Mouse (Mus musculus) cerebellum, adult 2 months (tissue): ENCODE results near the gene Cxcl15. TPM values are rescaled to one million over a fixed set of nuclear protein-coding genes. Genes with fewer than 3 reads are reported as not detected.
"Not testable (repeated sequence)": the region's sequence is repeated elsewhere in the genome, so short reads cannot be mapped to it uniquely, and the experiment has no call there.

Experiments
- DNase-seq, 2 experiments: peaks; one replicate each; pipeline ENCODE4 v3.0.0; 2021
- H3K27ac ChIP-seq: fragments of 200-500 bp; 2 replicates; pipeline ENCODE4 v1.5.1; 2012; ENCODE audit warnings: low read length, control low read depth, inconsistent platforms; ENCODE audit not compliant: insufficient read depth
- H3K27me3 ChIP-seq: fragments of 200-500 bp; 2 replicates; pipeline ENCODE4 v1.6.1; 2012; ENCODE audit warnings: inconsistent platforms, mild to moderate bottlenecking, low read length, moderate library complexity; ENCODE audit not compliant: control insufficient read depth, insufficient read depth
- H3K4me1 ChIP-seq: fragments of 200-500 bp; 2 replicates; pipeline ENCODE4 v1.6.1; 2011; ENCODE audit warnings: low read length; ENCODE audit not compliant: control insufficient read depth, insufficient read depth
- H3K4me3 ChIP-seq: fragments of 200-500 bp; replicated peaks from 2 replicates; pipeline ENCODE3; 2011; ENCODE audit warnings: mild to moderate bottlenecking, low read depth, low read length, control low read depth; ENCODE audit not compliant: insufficient read depth
- CTCF ChIP-seq: fragments of 200-500 bp; IDR thresholded peaks from 2 replicates; pipeline ENCODE4 v1.5.1; 2011; ENCODE audit warnings: low read depth, mild to moderate bottlenecking, control low read depth, low read length, moderate library complexity, borderline replicate concordance; ENCODE audit not compliant: insufficient read depth
- POLR2A ChIP-seq: fragments of 200-500 bp; IDR thresholded peaks from 2 replicates; pipeline ENCODE4 v1.6.1; 2011; ENCODE audit warnings: low read length, control low read depth, borderline replicate concordance; ENCODE audit not compliant: insufficient read depth
- WGBS: fragments of 180-500 bp; shearing (Covaris S2); methylation state at CpG from one replicate; pipeline ENCODE4 v1.1.7; 2018; 5-methylcytosine and 5-hydroxymethylcytosine counted together
- polyA plus RNA-seq: library from polyadenylated mRNA; depleted of rRNA; stranded (reverse); fragments of >200 nt; gene quantifications from 2 replicates; pipeline ENCODE4 v1.2.3, GENCODE M21; 2012; rRNA removed

The Cxcl15 gene
- polyA plus RNA-seq, 1 experiment = not detected

DNA sequence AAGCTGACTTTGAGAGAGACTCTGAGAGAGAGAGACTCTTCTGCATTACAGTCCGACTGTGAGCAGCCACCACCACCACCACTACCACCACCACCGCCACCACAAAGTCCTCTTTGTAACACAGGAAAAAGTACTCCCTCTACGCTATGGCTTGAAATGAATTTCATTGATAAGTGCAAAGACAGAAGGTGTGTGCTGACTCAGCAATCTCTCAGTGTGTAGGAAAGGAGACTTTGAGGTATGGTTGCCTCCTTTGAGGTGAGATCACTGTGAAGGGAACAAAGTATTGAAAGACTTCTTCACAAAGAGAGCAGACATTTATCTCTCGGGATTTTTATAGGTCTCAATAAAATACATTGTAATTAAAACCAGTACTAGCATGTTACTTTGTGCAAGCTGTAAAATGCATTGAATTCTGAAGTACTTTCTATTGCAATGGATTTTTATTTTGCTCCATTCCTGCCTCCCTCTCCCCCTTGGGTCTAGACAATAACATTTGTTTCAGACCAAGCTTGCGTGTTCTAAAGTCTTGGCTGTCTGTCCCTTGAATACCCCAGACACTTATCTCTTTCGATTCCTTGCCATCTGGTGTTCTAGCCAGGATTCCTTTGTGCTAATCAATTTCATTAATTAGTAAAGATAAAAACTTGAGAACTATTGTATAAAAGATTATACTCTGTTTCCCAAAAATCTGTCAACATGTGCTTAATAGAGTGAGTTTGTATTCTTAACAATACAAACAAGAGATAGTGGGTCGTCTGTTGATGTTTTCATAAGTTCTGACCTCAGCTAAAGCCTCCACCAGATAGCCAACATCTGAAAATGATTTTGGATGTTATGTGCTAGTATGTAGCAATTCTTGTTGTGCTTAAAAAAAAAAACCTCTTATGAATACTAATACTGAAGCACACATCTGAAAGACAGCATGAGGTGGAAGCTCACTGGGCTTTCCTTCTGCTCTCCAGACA, 46.9 kb downstream of the Cxcl15 start:
- TF ChIP-seq POLR2A = no peak
- no peak for TF ChIP-seq CTCF
- no peak overlapping the region for H3K4me3 ChIP-seq
- H3K4me1 ChIP-seq = no peaks in the 10 kb centered on the region
- no peak overlapping the region for H3K27ac ChIP-seq
- WGBS = 76% methylated on average over 7 of the region's 7 CpGs
- no peaks in the 10 kb centered on the region for H3K27me3 ChIP-seq
- DNase-seq = no peak

DNA sequence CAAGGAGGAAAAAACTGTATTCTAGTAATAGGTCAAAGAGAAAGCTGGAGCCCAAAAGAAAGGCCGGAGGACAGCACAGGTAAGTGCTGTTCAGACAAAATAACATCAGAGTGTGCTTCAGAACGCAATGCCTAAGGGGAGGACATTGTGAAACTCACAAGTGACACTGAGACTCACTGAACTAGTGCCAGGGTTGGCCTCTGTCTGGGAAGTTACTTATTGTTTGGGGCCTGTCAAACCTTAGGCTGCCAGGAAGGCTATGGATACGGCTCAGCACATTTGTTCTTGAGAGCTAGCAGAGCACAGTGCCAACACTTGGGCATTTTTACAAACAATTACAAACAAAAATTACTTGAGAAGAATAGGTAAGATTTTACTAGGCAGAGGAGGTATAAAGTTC, 49.6 kb downstream of the Cxcl15 start:
- H3K27me3 ChIP-seq = no peaks in the 10 kb centered on the region
- DNase-seq = no peak
- no peak overlapping the region for H3K27ac ChIP-seq
- H3K4me3 ChIP-seq = no peak overlapping the region
- WGBS = 77% methylated on average over 3 of the region's 3 CpGs
- H3K4me1 ChIP-seq = no peaks in the 10 kb centered on the region
- TF ChIP-seq POLR2A (no peak), CTCF (no peak)

DNA sequence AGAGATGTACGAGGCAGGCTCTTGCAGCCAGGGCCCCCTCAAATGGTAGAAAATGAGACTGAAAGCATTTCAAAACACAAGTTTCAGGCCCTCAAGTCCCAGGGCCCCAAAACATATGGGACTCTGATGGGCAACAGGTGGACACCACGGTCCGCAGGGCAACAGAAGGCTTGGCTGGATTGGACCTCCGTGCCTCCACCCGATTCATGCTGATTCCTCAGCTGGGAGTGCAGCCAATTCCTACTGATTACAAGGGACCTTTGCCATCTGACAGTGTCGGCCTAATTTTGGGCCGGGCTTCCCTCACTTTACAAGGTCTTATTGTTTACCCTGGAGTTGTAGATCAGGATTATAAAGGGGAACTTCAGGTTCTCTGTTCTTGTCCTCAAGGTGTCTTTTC, 55.8 kb downstream of the Cxcl15 start:
- 5% methylated on average over 7 of the region's 7 CpGs for WGBS

DNA sequence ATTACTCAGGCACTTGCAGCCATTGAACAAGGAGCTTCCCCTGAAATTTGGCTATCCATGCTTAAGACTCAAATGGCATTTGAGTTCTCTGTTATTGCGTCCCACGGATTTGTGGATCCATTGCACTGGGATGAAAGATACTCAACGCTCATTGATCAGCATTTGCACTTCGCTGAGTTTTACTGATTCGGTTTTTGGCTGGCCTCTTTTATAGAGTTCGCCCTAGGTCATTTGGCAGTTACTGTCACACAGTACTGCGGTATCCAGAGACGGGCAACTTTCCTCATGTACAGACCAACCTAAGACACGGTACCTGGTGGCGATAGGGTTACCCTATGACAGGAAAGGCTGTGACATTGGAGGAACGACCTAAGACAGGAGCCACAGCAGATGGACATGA, 57.1 kb downstream of the Cxcl15 start:
- not testable (repeated sequence) for H3K27ac ChIP-seq, H3K27me3 ChIP-seq, DNase-seq, H3K4me3 ChIP-seq, H3K4me1 ChIP-seq
- 96% methylated on average over 11 of the region's 11 CpGs for WGBS

More for the DNA sequence above, 55.8 kb downstream of the Cxcl15 start:
- H3K4me3 ChIP-seq, H3K27ac ChIP-seq, H3K27me3 ChIP-seq, H3K4me1 ChIP-seq: not testable (repeated sequence)
- DNase-seq = peak; percentile 65 to 82

Other genes starting within 250 kb of the Cxcl15 start
- gene 5830473C10Rik, start 233.4 kb upstream of the Cxcl15 start, polyA plus RNA-seq = not detected in 2 replicates
- gene Rassf6, start 153.9 kb upstream of the Cxcl15 start, polyA plus RNA-seq = 5.0 and 5.1 TPM in 2 replicates
- 0.17 and 0.29 TPM in 2 replicates for gene Cxcl5, start 35.2 kb upstream of the Cxcl15 start, polyA plus RNA-seq
- 0.55 and 0.67 TPM in 2 replicates for gene Ppbp, start 26.0 kb upstream of the Cxcl15 start, polyA plus RNA-seq
- gene Pf4, start 22.1 kb upstream of the Cxcl15 start, polyA plus RNA-seq = 2.3 and 3.2 TPM in 2 replicates
- gene Cxcl3, start 8.4 kb upstream of the Cxcl15 start, polyA plus RNA-seq = not detected in 2 replicates
- gene Cxcl1, start 96.7 kb downstream of the Cxcl15 start, polyA plus RNA-seq = 0.22 and 0.34 TPM in 2 replicates
- not detected in 2 replicates for gene Cxcl2, start 109.3 kb downstream of the Cxcl15 start, polyA plus RNA-seq
- 16.7 and 18.0 TPM in 2 replicates for gene Mthfd2l, start 136.6 kb downstream of the Cxcl15 start, polyA plus RNA-seq
- gene Epgn, start 232.9 kb downstream of the Cxcl15 start, polyA plus RNA-seq = 0.11 TPM in 1 of 2 replicates, not detected in the other